Mouse (Mus musculus) kidney, adult 2 months (tissue): ENCODE results near the gene Slain2.

Experiments
- CTCF ChIP-seq: fragments of 200-500 bp; conservative IDR thresholded peaks from 2 replicates; pipeline ENCODE4 v1.5.1; 2011; ENCODE audit warnings: low read depth, mild to moderate bottlenecking, control low read depth, low read length, moderate library complexity, mixed read lengths; ENCODE audit not compliant: insufficient read depth, insufficient read length
- POLR2A ChIP-seq: fragments of 200-500 bp; IDR thresholded peaks from one replicate; pipeline ENCODE4 v1.6.1; 2011; ENCODE audit warnings: low read depth, low read length, control low read depth

- TF ChIP-seq CTCF (no peak), POLR2A (no peak)
These were observed 1.9 kb downstream of the Slain2 start for GRCm38 (mm10) chr5:72916048-72916447.
